Mouse (Mus musculus): ENCODE data around the gene Ankrd1.

GRCm38 (mm10) chr19:36148578-36148977 lies 28.7 kb upstream of the Ankrd1 start:
- TF ChIP-seq CTCF (IDR thresholded peaks at IDR 0.05; ENCODE audit: insufficient read depth, low read length) = 0 out of 2 replicates have a peak, but pooled peaks have one; percentile 4
- TF ChIP-seq POLR2A (IDR thresholded peaks at IDR 0.05; ENCODE audit: borderline replicate concordance, extremely low read depth, low read depth, low read length) = no peak
